Mouse (Mus musculus) neural tube, embryonic 11.5 days (tissue): ENCODE measurements around the gene H2-Aa. TPM values are rescaled to one million over a fixed set of nuclear protein-coding genes. Genes with fewer than 3 reads are reported as not detected.

Experiments
- ATAC-seq: fragments of 200-750 bp; cut with Nextera tagmentation; 2 replicates; pipeline ENCODE4 v1.8.0; 2017; ENCODE audit warnings: moderate number of reproducible peaks, mild to moderate bottlenecking, moderate TSS enrichment, moderate library complexity; ENCODE audit not compliant: insufficient read depth, low FRiP score, low TSS enrichment
- DNase-seq: peaks from one replicate; pipeline ENCODE4 v3.0.0-alpha.2; 2015; ENCODE audit warnings: low spot score
- H3K27ac ChIP-seq: fragments of 300-500 bp; sonication (generic); 2 replicates; pipeline ENCODE4 v1.5.1; 2014; ENCODE audit warnings: low read depth, mild to moderate bottlenecking, low read length
- H3K27me3 ChIP-seq: fragments of 300-500 bp; sonication (generic); 2 replicates; pipeline ENCODE4 v1.6.1; 2014; ENCODE audit warnings: mild to moderate bottlenecking, low read length, mixed read lengths; ENCODE audit not compliant: control insufficient read depth, insufficient read depth
- H3K36me3 ChIP-seq: fragments of 300-500 bp; sonication (generic); 2 replicates; pipeline ENCODE4 v1.6.1; 2014; ENCODE audit warnings: mild to moderate bottlenecking, low read length, moderate library complexity, mixed read lengths; ENCODE audit not compliant: control insufficient read depth, insufficient read depth
- H3K4me1 ChIP-seq: fragments of 300-500 bp; sonication (generic); 2 replicates; pipeline ENCODE4 v1.6.1; 2014; ENCODE audit warnings: low read length, mixed read lengths; ENCODE audit not compliant: control insufficient read depth, insufficient read depth
- H3K4me2 ChIP-seq: fragments of 300-500 bp; sonication (generic); 2 replicates; pipeline ENCODE4 v1.6.1; 2014; ENCODE audit warnings: low read depth, mild to moderate bottlenecking, moderate library complexity
- H3K4me3 ChIP-seq: fragments of 300-500 bp; sonication (generic); 2 replicates; pipeline ENCODE4 v1.5.1; 2014; ENCODE audit warnings: low read depth, low read length
- H3K9ac ChIP-seq: fragments of 300-500 bp; sonication (generic); 2 replicates; pipeline ENCODE4 v1.6.1; 2014; ENCODE audit warnings: mild to moderate bottlenecking, low read length
- H3K9me3 ChIP-seq: fragments of 300-500 bp; sonication (generic); 2 replicates; pipeline ENCODE4 v1.6.1; 2016; ENCODE audit warnings: low read length; ENCODE audit not compliant: control insufficient read depth
- WGBS: fragments of 180-500 bp; shearing (Covaris S2); extraction: QIAGEN DNeasy Blood & Tissue Kit; methylation state at CpG from one replicate; pipeline ENCODE4 v1.1.7; 2014; 5-methylcytosine and 5-hydroxymethylcytosine counted together
- polyA plus RNA-seq: library from polyadenylated mRNA; unstranded; fragments of >200 nt; fragmentation: Nextera tagmentation; extraction: Ambion mirVana; gene quantifications from 2 replicates; pipeline ENCODE4 v1.2.1, GENCODE M21; 2014

H2-Aa gene
- polyA plus RNA-seq, 1 experiment from 2014 or later, result not detected

DNA sequence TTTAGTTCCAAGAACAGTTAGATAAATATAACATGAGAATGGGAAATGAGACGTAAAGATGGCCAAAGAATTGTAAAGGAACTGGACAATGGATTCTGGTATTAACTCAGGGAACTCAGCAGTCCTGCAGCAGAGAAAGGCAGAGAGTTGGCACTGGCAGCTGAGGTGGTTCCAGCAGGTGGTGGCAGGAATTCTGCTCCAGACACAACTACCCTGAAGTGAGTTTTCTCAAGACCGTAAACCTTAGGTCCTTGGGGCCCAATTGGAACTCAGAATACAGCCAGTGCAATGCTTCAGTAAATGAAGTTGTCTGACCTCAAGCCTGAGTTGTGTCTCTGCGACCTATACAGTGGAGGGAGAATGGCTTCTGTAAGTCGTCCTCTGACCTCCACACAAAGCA is 6.6 kb upstream of the H2-Aa start:
- H3K4me3 ChIP-seq, result no peak overlapping the region
- DNase-seq (no peak), ATAC-seq (no peak)
- H3K4me1 ChIP-seq, result no peaks in the 10 kb centered on the region
- H3K36me3 ChIP-seq, result no peaks in the 10 kb centered on the region
- H3K27ac ChIP-seq, result no peak overlapping the region
- H3K27me3 ChIP-seq, result no peaks in the 10 kb centered on the region
- no peak overlapping the region for H3K9ac ChIP-seq
- H3K9me3 ChIP-seq, result no peaks in the 10 kb centered on the region
- WGBS, result 67% methylated on average over 4 of the region's 4 CpGs
- H3K4me2 ChIP-seq, result no peak overlapping the region

DNA sequence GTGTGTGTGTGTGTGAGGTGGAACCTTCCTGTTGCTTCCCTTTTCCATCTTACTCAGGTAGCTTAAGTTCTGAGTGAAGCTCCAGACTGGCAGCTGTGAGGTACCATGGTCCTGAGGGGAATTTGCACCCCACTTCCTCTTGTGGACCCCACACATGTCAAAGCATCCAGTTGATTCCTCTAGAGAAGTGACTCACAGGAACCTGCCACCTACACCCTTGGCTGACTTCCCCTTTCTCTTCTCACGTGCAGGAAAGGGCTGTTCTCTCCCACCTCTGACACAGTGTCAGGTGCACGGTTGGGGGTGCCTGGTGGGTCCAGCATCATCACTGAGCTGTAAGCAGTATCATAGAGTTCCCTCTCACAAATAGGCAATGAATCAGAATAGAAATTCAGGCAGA is 5.9 kb upstream of the H2-Aa start:
- ATAC-seq (no peak), DNase-seq (no peak)
- Histone ChIP-seq H3K4me2 (no peak overlapping the region), H3K9ac (no peak overlapping the region), H3K27ac (no peak overlapping the region), H3K27me3 (no peaks in the 10 kb centered on the region), H3K9me3 (no peaks in the 10 kb centered on the region), H3K4me3 (no peak overlapping the region), H3K4me1 (no peaks in the 10 kb centered on the region), H3K36me3 (no peaks in the 10 kb centered on the region)
- 48% methylated on average over 2 of the region's 2 CpGs for WGBS

DNA sequence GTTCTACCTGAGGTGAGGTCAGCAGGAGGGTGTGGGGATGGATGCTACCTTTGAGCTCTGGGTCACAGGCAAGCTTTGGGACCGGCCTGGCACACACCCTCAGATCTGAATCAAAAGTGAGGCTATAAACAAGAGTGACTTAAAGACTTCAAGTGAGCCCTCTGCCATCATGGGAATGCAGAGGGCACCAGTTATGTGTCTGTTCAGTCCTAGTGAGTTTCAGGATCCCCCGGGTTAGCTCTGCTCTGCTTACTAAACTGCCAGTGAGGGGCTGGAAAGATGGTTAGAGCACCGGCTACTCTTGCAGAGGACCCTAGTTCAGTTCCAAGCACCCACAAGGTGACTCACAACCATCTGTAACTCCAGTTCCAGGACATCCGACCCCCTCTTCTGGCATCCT is 4.9 kb upstream of the H2-Aa start:
- 89% methylated on average over 4 of the region's 4 CpGs for WGBS
- Histone ChIP-seq H3K9me3 (no peaks in the 10 kb centered on the region), H3K4me1 (no peaks in the 10 kb centered on the region), H3K4me2 (no peak overlapping the region), H3K36me3 (no peaks in the 10 kb centered on the region), H3K9ac (no peak overlapping the region), H3K4me3 (no peak overlapping the region), H3K27me3 (no peaks in the 10 kb centered on the region), H3K27ac (no peak overlapping the region)
- ATAC-seq (no peak), DNase-seq (no peak)

DNA sequence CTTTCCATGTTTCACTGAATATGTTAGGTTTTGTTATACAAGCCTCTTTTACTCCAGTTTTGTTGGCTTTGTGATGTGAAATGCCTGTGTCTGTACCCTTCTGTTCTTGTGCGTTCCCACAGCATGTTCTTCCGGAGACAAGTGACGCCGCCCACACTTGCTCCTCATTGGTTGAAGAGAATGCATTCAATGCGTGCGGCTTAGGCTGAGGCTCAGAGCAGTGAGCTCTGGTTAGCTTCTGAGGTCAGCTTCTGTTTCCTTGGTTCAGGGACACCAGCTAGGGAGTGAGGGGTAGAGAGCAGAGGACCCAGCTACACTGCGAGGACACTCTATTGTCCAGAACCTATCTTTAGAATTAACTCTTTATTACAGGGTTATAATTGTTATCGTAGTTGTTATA is 4.0 kb upstream of the H2-Aa start:
- H3K4me2 ChIP-seq, result no peak overlapping the region
- H3K27ac ChIP-seq, result no peak overlapping the region
- H3K27me3 ChIP-seq, result no peaks in the 10 kb centered on the region
- ATAC-seq, result peak; percentile 83; the same call in 1 of the 2 replicates
- H3K4me3 ChIP-seq, result no peak overlapping the region
- 18% methylated on average over 8 of the region's 8 CpGs for WGBS
- no peaks in the 10 kb centered on the region for H3K4me1 ChIP-seq
- H3K9me3 ChIP-seq, result no peaks in the 10 kb centered on the region
- DNase-seq, result peak; percentile 92
- H3K9ac ChIP-seq, result no peak overlapping the region
- no peaks in the 10 kb centered on the region for H3K36me3 ChIP-seq

DNA sequence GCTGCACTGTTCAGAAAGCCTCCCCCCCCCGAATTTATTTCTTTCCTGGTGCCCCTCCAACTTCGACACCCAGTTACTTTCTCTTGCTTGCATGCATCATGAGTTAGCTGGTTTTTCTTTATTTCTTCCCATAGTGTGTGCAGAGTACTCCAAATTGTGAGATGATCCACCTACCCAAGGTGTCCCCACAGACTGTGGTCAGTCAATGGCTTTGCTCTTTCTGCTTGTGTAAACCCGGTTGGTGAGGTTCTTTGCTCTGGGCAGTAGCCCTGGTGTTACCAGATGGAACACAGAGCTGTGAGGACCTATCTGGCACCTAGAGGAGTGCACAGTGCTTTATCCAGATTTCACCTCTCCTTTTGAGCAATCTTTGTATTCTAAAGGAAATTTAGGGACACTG is 508 bp upstream of the H2-Aa start:
- Histone ChIP-seq H3K9me3 (no peaks in the 10 kb centered on the region), H3K4me2 (no peak overlapping the region), H3K27me3 (no peaks in the 10 kb centered on the region), H3K4me1 (no peaks in the 10 kb centered on the region), H3K27ac (no peak overlapping the region), H3K9ac (no peak overlapping the region), H3K36me3 (no peaks in the 10 kb centered on the region), H3K4me3 (no peak overlapping the region)
- DNase-seq (no peak), ATAC-seq (no peak)
- WGBS, result 75% methylated on average over 3 of the region's 3 CpGs

DNA sequence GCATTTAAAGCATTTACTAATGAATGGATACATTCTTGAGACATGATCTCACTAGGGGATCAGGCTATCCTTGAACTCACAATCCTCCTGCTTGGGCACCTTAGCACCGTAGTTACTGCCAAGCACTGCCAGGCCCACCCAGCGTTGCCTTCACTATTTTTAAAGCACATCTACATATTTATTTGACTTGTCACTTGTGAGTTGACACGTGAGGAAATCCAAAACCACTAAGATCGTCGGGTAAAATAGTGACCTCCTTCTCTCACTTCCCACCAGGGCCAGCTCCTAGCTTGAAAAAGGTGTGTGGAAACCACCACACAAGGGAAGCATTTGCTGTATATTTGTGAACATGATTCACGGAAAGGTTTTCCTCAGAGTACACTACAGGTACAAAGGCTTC is 624 bp downstream of the H2-Aa start:
- 72% methylated on average over 6 of the region's 6 CpGs for whole genome bisulfite sequencing
- Histone ChIP-seq H3K27me3 (no peaks in the 10 kb centered on the region), H3K9ac (no peak overlapping the region), H3K9me3 (no peaks in the 10 kb centered on the region), H3K4me3 (no peak overlapping the region), H3K4me2 (no peak overlapping the region), H3K36me3 (no peaks in the 10 kb centered on the region), H3K4me1 (no peaks in the 10 kb centered on the region), H3K27ac (no peak overlapping the region)
- DNase-seq (no peak), ATAC-seq (no peak)

DNA sequence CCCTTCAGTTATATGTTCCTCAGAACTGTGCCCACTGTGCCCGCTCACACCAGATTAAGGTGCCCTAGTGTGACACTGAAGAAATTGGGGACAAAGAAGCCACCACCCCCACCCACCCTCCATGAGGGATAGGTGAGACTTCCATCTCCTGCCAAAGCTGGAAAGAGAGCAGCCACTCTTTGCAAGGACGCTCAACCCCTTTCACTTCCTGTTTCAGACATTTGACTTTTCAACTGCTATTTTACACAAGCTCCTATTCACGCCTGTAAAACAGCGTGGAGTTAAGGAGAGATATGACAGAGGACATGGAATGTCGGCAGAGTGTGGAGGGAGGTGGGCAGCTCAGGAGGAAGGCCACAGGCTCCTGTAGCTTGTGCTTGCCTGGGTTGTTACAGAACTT is 1.1 kb downstream of the H2-Aa start:
- no peaks in the 10 kb centered on the region for H3K36me3 ChIP-seq
- no peaks in the 10 kb centered on the region for H3K27me3 ChIP-seq
- no peaks in the 10 kb centered on the region for H3K9me3 ChIP-seq
- no peak overlapping the region for H3K9ac ChIP-seq
- ATAC-seq, result no peak
- H3K4me2 ChIP-seq, result no peak overlapping the region
- no peak for DNase-seq
- H3K4me1 ChIP-seq, result no peaks in the 10 kb centered on the region
- no peak overlapping the region for H3K27ac ChIP-seq
- no peak overlapping the region for H3K4me3 ChIP-seq
- 86% methylated on average over 5 of the region's 5 CpGs for WGBS

DNA sequence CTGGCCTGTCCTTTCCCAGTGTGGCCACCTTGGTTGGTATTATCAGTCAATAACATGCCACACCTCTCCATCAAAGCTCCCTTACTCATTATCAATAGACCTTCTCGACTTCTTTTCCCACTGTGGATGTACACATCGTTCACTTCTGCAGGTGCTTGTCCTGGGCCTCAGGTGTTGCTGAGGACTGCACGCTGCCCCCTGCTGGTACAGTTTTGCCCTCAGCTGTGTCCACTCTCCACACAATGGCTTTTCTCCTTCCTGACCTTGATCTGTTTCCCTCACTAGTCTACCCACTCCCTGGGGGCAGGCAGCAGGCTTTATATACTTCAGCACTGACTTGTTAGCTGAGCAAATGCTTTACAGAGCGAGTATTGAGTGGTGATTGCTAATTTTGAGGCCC is 1.8 kb downstream of the H2-Aa start:
- DNase-seq, result no peak
- no peak overlapping the region for H3K9ac ChIP-seq
- no peaks in the 10 kb centered on the region for H3K36me3 ChIP-seq
- H3K4me2 ChIP-seq, result no peak overlapping the region
- WGBS, result 35% methylated on average over 4 of the region's 4 CpGs
- no peak for ATAC-seq
- H3K9me3 ChIP-seq, result no peaks in the 10 kb centered on the region
- no peaks in the 10 kb centered on the region for H3K4me1 ChIP-seq
- no peak overlapping the region for H3K27ac ChIP-seq
- no peak overlapping the region for H3K4me3 ChIP-seq
- H3K27me3 ChIP-seq, result no peaks in the 10 kb centered on the region

DNA sequence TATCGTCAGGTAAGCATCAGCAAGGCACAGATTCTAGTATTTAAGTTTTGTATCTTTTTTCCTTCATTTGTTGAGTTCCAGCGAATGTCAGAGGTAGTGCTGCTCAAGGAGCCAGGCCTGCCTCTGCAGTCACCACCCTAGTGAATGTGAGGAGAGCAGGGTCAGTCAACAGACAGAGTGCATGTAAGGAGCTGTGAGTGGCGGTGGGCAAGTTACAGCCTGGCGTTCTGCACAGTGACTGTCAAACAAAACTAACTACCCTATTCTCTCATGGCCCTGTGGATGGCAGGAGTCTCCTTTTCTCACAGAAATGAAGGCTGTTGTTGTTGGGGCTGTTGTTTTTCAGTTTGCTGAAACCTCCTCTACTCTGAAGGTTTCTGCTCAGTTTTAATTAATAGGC is 2.3 kb downstream of the H2-Aa start:
- H3K4me3 ChIP-seq, result no peak overlapping the region
- H3K9ac ChIP-seq, result no peak overlapping the region
- DNase-seq, result no peak
- 83% methylated on average over 4 of the region's 4 CpGs for WGBS
- no peak for ATAC-seq
- no peaks in the 10 kb centered on the region for H3K9me3 ChIP-seq
- no peaks in the 10 kb centered on the region for H3K4me1 ChIP-seq
- H3K4me2 ChIP-seq, result no peak overlapping the region
- no peak overlapping the region for H3K27ac ChIP-seq
- H3K27me3 ChIP-seq, result no peaks in the 10 kb centered on the region
- H3K36me3 ChIP-seq, result no peaks in the 10 kb centered on the region
